Mouse (Mus musculus) cerebellum, adult 11 months (tissue): ENCODE results near the gene Arhgef10l.

Experiments
- DNase-seq: peaks from one replicate; pipeline ENCODE4 v3.0.0; 2022

Arhgef10l gene

GRCm38 (mm10) chr4:140665760-140666159 lies at the start of gene Arhgef10l:
Gene Arhgef10l, minus strand, starts transcription at chr4:140666012.
- DNase-seq = no peak

GRCm38 (mm10) chr4:140714586-140714985 lies 48.8 kb upstream of the Arhgef10l start:
- DNase-seq = no peak

- peak; percentile 98 for DNase-seq
Observed at GRCm38 (mm10) chr4:140713480-140714365, 47.9 kb upstream of the Arhgef10l start.

GRCm38 (mm10) chr4:140711360-140711759 lies 45.5 kb upstream of the Arhgef10l start:
- DNase-seq = no peak

- DNase-seq = no peak
Observed at GRCm38 (mm10) chr4:140710781-140711180, 45.0 kb upstream of the Arhgef10l start.

GRCm38 (mm10) chr4:140709617-140710016 lies 43.8 kb upstream of the Arhgef10l start:
- DNase-seq = no peak

GRCm38 (mm10) chr4:140709111-140709510 lies 43.3 kb upstream of the Arhgef10l start:
- DNase-seq = no peak

GRCm38 (mm10) chr4:140708297-140708927 lies 42.6 kb upstream of the Arhgef10l start:
- no peak for DNase-seq

- DNase-seq = no peak
Observed at GRCm38 (mm10) chr4:140707615-140708014, 41.8 kb upstream of the Arhgef10l start.

GRCm38 (mm10) chr4:140704166-140704565 lies 38.4 kb upstream of the Arhgef10l start:
- DNase-seq = no peak

- no peak for DNase-seq
Observed at GRCm38 (mm10) chr4:140703636-140704035, 37.8 kb upstream of the Arhgef10l start.

- peak; percentile 81 for DNase-seq
Observed at GRCm38 (mm10) chr4:140702611-140703327, 37.0 kb upstream of the Arhgef10l start.

- DNase-seq = no peak
Observed at GRCm38 (mm10) chr4:140701716-140702561, 36.1 kb upstream of the Arhgef10l start.

GRCm38 (mm10) chr4:140701049-140701715 lies 35.4 kb upstream of the Arhgef10l start:
- DNase-seq = peak; percentile 80

GRCm38 (mm10) chr4:140700269-140701018 lies 34.6 kb upstream of the Arhgef10l start, which contains the start of gene Rcc2:
Gene Rcc2, plus strand, starts transcription at chr4:140700541.
- DNase-seq = no peak

- peak; percentile 57 for DNase-seq
Observed at GRCm38 (mm10) chr4:140699441-140700127, 33.8 kb upstream of the Arhgef10l start.

- no peak for DNase-seq
Observed at GRCm38 (mm10) chr4:140695675-140696585, 30.1 kb upstream of the Arhgef10l start.

GRCm38 (mm10) chr4:140695146-140695545 lies 29.3 kb upstream of the Arhgef10l start:
- no peak for DNase-seq

- DNase-seq = no peak
Observed at GRCm38 (mm10) chr4:140694551-140695060, 28.8 kb upstream of the Arhgef10l start.
